8 mouse cellular contexts compared by ENCODE assay signal in genomic region chr11:12558995-12559633, GRCm38 (mm10).
DNase-seq lines count a peak whose midpoint lies in the region; ATAC-seq and TF ChIP-seq lines count a peak whose summit lies in the region.

No protein-coding gene starts in this region.

- H3K27ac ChIP-seq in forebrain, embryonic 11.5 days (ENCODE audit: low read depth, low read length), result no peak overlapping the region
- no peak overlapping the region for H3K27ac ChIP-seq in forebrain, embryonic 10.5 days
- peak overlapping the region; percentile 46; the same call in 1 of the 2 replicates for H3K27ac ChIP-seq in hindbrain, embryonic 14.5 days
- H3K27ac ChIP-seq in limb, embryonic 13.5 days, result no peak overlapping the region
- no peak overlapping the region for H3K27ac ChIP-seq in stomach, embryonic 16.5 days (ENCODE audit: low read length)
- H3K27ac ChIP-seq in thymus, adult 2 months (ENCODE audit: control insufficient read depth, insufficient read depth, low read length), result no peak overlapping the region

- no peaks in the 10 kb centered on the region for H3K4me1 ChIP-seq in forebrain, embryonic 11.5 days (replicated peaks; ENCODE audit: control insufficient read depth, insufficient read depth, low read length)
- H3K4me1 ChIP-seq in forebrain, embryonic 10.5 days, result 0 out of 2 replicates have a peak, but pooled peaks cover 3% of the 10 kb centered on the region
- H3K4me1 ChIP-seq in hindbrain, embryonic 14.5 days (replicated peaks; ENCODE audit: control insufficient read depth, insufficient read depth, low read length), result no peaks in the 10 kb centered on the region
- H3K4me1 ChIP-seq in limb, embryonic 13.5 days, result no peaks in the 10 kb centered on the region
- no peaks in the 10 kb centered on the region for H3K4me1 ChIP-seq in stomach, embryonic 16.5 days (ENCODE audit: control insufficient read depth, insufficient read depth, low read length)
- H3K4me1 ChIP-seq in thymus, adult 2 months (replicated peaks; ENCODE audit: control insufficient read depth, insufficient read depth, low read length), result no peaks in the 10 kb centered on the region

- TF ChIP-seq POLR2A in thymus, adult 2 months (IDR thresholded peaks at IDR 0.05; ENCODE audit: control insufficient read depth, extremely low read depth, insufficient read depth, low read length, poor library complexity), result no peak

- no peak overlapping the region for H3K4me2 ChIP-seq in forebrain, embryonic 11.5 days (ENCODE audit: low read depth, low read length, severe bottlenecking)
- H3K4me2 ChIP-seq in hindbrain, embryonic 14.5 days (replicated peaks), result no peak overlapping the region
- no peak overlapping the region for H3K4me2 ChIP-seq in limb, embryonic 13.5 days (replicated peaks)
- no peak overlapping the region for H3K4me2 ChIP-seq in stomach, embryonic 16.5 days (ENCODE audit: low read depth, low read length)

- WGBS in forebrain, embryonic 11.5 days, result 25% methylated on average over 1 of the region's 1 CpGs
- WGBS in forebrain, embryonic 10.5 days, result 52% methylated on average over 1 of the region's 1 CpGs
- 20% methylated on average over 1 of the region's 1 CpGs for whole genome bisulfite sequencing in hindbrain, embryonic 14.5 days
- WGBS in limb, embryonic 13.5 days, result 30% methylated on average over 1 of the region's 1 CpGs
- WGBS in stomach, embryonic 16.5 days, result 11% methylated on average over 1 of the region's 1 CpGs
- WGBS in thymus, adult 2 months, result 29% methylated on average over 1 of the region's 1 CpGs

- no peak overlapping the region for H3K9ac ChIP-seq in forebrain, embryonic 11.5 days (ENCODE audit: low read length)
- no peak overlapping the region for H3K9ac ChIP-seq in hindbrain, embryonic 14.5 days
- H3K9ac ChIP-seq in limb, embryonic 13.5 days, result no peak overlapping the region
- no peak overlapping the region for H3K9ac ChIP-seq in stomach, embryonic 16.5 days (ENCODE audit: low read length)

- no peak for DNase-seq in forebrain, embryonic 11.5 days (ENCODE audit: low spot score)
- no peak for DNase-seq in forebrain, embryonic 10.5 days (ENCODE audit: extremely low spot score, low spot score)
- peak; percentile 78 for DNase-seq in 3T3-L1 (ENCODE audit: low read depth, low spot score)
- peak; percentile 9 for DNase-seq in c-Kit-positive CD71-positive TER-119-negative erythroid progenitor cells, embryonic 14.5 days (ENCODE audit: low read depth)
- DNase-seq in hindbrain, embryonic 14.5 days (ENCODE audit: low spot score), result peak; percentile 89
- no peak for DNase-seq in thymus, adult 2 months

- no peak overlapping the region for H3K4me3 ChIP-seq in forebrain, embryonic 11.5 days (ENCODE audit: low read depth, low read length)
- H3K4me3 ChIP-seq in forebrain, embryonic 10.5 days, result no peak overlapping the region
- H3K4me3 ChIP-seq in hindbrain, embryonic 14.5 days (replicated peaks; ENCODE audit: low read length), result no peak overlapping the region
- no peak overlapping the region for H3K4me3 ChIP-seq in limb, embryonic 13.5 days
- H3K4me3 ChIP-seq in stomach, embryonic 16.5 days (replicated peaks; ENCODE audit: low read length), result no peak overlapping the region
- H3K4me3 ChIP-seq in thymus, adult 2 months (ENCODE audit: control insufficient read depth, insufficient read depth, low read length), result no peak overlapping the region

- no peaks in the 10 kb centered on the region for H3K27me3 ChIP-seq in forebrain, embryonic 11.5 days (ENCODE audit: control insufficient read depth, insufficient read depth, low read length)
- no peaks in the 10 kb centered on the region for H3K27me3 ChIP-seq in forebrain, embryonic 10.5 days (ENCODE audit: poor library complexity, severe bottlenecking)
- H3K27me3 ChIP-seq in hindbrain, embryonic 14.5 days (ENCODE audit: control insufficient read depth, insufficient read depth, low read length), result 0 out of 2 replicates have a peak, but pooled peaks cover 4% of the 10 kb centered on the region
- no peaks in the 10 kb centered on the region for H3K27me3 ChIP-seq in limb, embryonic 13.5 days
- H3K27me3 ChIP-seq in stomach, embryonic 16.5 days (ENCODE audit: control insufficient read depth, insufficient read depth, low read length), result no peaks in the 10 kb centered on the region
- H3K27me3 ChIP-seq in thymus, adult 2 months (ENCODE audit: control insufficient read depth, insufficient read depth, low read length), result no peaks in the 10 kb centered on the region

- no peaks in the 10 kb centered on the region for H3K36me3 ChIP-seq in forebrain, embryonic 11.5 days (ENCODE audit: control insufficient read depth, insufficient read depth, low read length)
- no peaks in the 10 kb centered on the region for H3K36me3 ChIP-seq in forebrain, embryonic 10.5 days (replicated peaks)
- no peaks in the 10 kb centered on the region for H3K36me3 ChIP-seq in hindbrain, embryonic 14.5 days (replicated peaks; ENCODE audit: control insufficient read depth, insufficient read depth)
- H3K36me3 ChIP-seq in limb, embryonic 13.5 days, result no peaks in the 10 kb centered on the region
- no peaks in the 10 kb centered on the region for H3K36me3 ChIP-seq in stomach, embryonic 16.5 days (ENCODE audit: control insufficient read depth, insufficient read depth, low read length)
- H3K36me3 ChIP-seq in thymus, adult 2 months (ENCODE audit: control insufficient read depth, insufficient read depth, low read length), result no peaks in the 10 kb centered on the region

- no peak for TF ChIP-seq CTCF in thymus, adult 2 months (IDR thresholded peaks at IDR 0.05; ENCODE audit: borderline replicate concordance, control insufficient read depth, extremely low read depth, insufficient read depth, low read length, poor library complexity)

- H3K9me3 ChIP-seq in forebrain, embryonic 11.5 days (ENCODE audit: control insufficient read depth, low read length), result no peaks in the 10 kb centered on the region
- H3K9me3 ChIP-seq in forebrain, embryonic 10.5 days, result no peaks in the 10 kb centered on the region
- no peaks in the 10 kb centered on the region for H3K9me3 ChIP-seq in hindbrain, embryonic 14.5 days (ENCODE audit: control insufficient read depth, low read length)
- no peaks in the 10 kb centered on the region for H3K9me3 ChIP-seq in limb, embryonic 13.5 days
- no peaks in the 10 kb centered on the region for H3K9me3 ChIP-seq in stomach, embryonic 16.5 days (replicated peaks; ENCODE audit: control insufficient read depth, low read length)

- ATAC-seq in forebrain, embryonic 11.5 days (replicated peaks; ENCODE audit: low FRiP score), result peak; percentile 88
- peak; percentile 90 for ATAC-seq in hindbrain, embryonic 14.5 days (ENCODE audit: low FRiP score)
- ATAC-seq in limb, embryonic 13.5 days (ENCODE audit: low FRiP score, low read depth), result peak; percentile 72
- ATAC-seq in stomach, embryonic 16.5 days (ENCODE audit: insufficient read depth, low FRiP score), result peak; percentile 58; the same call in 1 of the 2 replicates

Comparison
In these comparisons a context has a peak if more than half of its experiments do, and no peak if none do; other contexts are left out.
1. DNase-seq: peak in 3T3-L1 (single experiment), c-Kit-positive CD71-positive TER-119-negative erythroid progenitor cells, embryonic 14.5 days (single experiment) and hindbrain, embryonic 14.5 days (single experiment); none in forebrain, embryonic 11.5 days (single experiment), forebrain, embryonic 10.5 days (single experiment) and thymus, adult 2 months (single experiment).
2. Peak in every context shown above with its lines, with median percentiles within 50 percentile points of each other: ATAC-seq.